Mouse (Mus musculus) hindbrain, embryonic 11.5 days (tissue): ENCODE data around the gene Scel. TPM values are rescaled to one million over a fixed set of nuclear protein-coding genes. Genes with fewer than 3 reads are reported as not detected.

Experiments used
- ATAC-seq: fragments of 200-750 bp; cut with Nextera tagmentation; 2 replicates; pipeline ENCODE4 v1.8.0; 2017; ENCODE audit warnings: mild to moderate bottlenecking, moderate TSS enrichment, moderate library complexity; ENCODE audit not compliant: low FRiP score
- DNase-seq: peaks from one replicate; pipeline ENCODE4 v3.0.0-alpha.2; 2015; ENCODE audit warnings: low spot score
- H3K27ac ChIP-seq: fragments of 300-500 bp; sonication (generic); 2 replicates; pipeline ENCODE4 v1.5.1; 2014; ENCODE audit warnings: mild to moderate bottlenecking, low read depth, low read length
- H3K27me3 ChIP-seq: fragments of 300-500 bp; sonication (generic); 2 replicates; pipeline ENCODE4 v1.6.1; 2014; ENCODE audit warnings: mild to moderate bottlenecking, low read length, moderate library complexity, mixed read lengths; ENCODE audit not compliant: control insufficient read depth, insufficient read depth
- H3K36me3 ChIP-seq: fragments of 300-500 bp; sonication (generic); 2 replicates; pipeline ENCODE4 v1.6.1; 2014; ENCODE audit warnings: mild to moderate bottlenecking, low read length, moderate library complexity, mixed read lengths; ENCODE audit not compliant: control insufficient read depth, insufficient read depth
- H3K4me1 ChIP-seq: fragments of 300-500 bp; sonication (generic); replicated peaks from 2 replicates; pipeline ENCODE4 v1.6.1; 2014; ENCODE audit warnings: low read length, mixed read lengths; ENCODE audit not compliant: control insufficient read depth, insufficient read depth
- H3K4me2 ChIP-seq: fragments of 300-500 bp; sonication (generic); replicated peaks from 2 replicates; pipeline ENCODE4 v1.6.1; 2014; ENCODE audit warnings: mild to moderate bottlenecking, low read depth, low read length
- H3K4me3 ChIP-seq: fragments of 300-500 bp; sonication (generic); 2 replicates; pipeline ENCODE4 v1.5.1; 2014; ENCODE audit warnings: low read depth, low read length
- H3K9ac ChIP-seq: fragments of 300-500 bp; sonication (generic); 2 replicates; pipeline ENCODE4 v1.6.1; 2014; ENCODE audit warnings: low read depth, low read length
- H3K9me3 ChIP-seq: fragments of 300-500 bp; sonication (generic); 2 replicates; pipeline ENCODE4 v1.6.1; 2016; ENCODE audit warnings: low read length; ENCODE audit not compliant: control insufficient read depth
- WGBS: fragments of 180-500 bp; shearing (Covaris S2); extraction: QIAGEN DNeasy Blood & Tissue Kit; methylation state at CpG from one replicate; pipeline ENCODE4 v1.1.7; 2014; 5-methylcytosine and 5-hydroxymethylcytosine counted together
- polyA plus RNA-seq: library from polyadenylated mRNA; unstranded; fragments of >200 nt; fragmentation: Nextera tagmentation; extraction: Ambion mirVana; gene quantifications from 2 replicates; pipeline ENCODE4 v1.2.1, GENCODE M21; 2014

Scel gene
- polyA plus RNA-seq, 1 experiment from 2014 or later, result 0.11 TPM

DNA sequence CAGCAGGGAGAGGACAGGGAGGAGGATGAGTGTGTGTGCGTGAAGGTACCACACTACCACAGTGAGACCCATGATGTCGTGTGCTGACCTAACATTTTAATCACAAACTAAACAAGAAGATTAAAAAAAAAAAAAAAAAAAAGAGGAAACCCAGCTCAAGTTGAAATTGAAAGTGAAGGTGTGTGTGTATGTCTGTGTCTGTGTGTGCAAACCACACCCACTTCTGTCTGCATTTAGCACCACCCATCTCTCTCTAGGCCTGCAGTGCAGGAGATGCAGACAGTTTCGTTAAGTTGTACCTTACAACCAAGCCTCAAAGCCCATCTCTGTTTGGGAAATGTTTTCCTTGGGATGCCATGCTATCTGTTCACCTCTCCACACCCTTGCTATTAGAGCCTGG lies 35.9 kb upstream of the Scel start:
- ATAC-seq (no peak), DNase-seq (no peak)
- Histone ChIP-seq H3K9ac (no peak overlapping the region), H3K36me3 (no peaks in the 10 kb centered on the region), H3K9me3 (no peaks in the 10 kb centered on the region), H3K27ac (no peak overlapping the region), H3K4me2 (no peak overlapping the region), H3K27me3 (no peaks in the 10 kb centered on the region), H3K4me1 (no peaks in the 10 kb centered on the region), H3K4me3 (no peak overlapping the region)
- 86% methylated on average over 3 of the region's 3 CpGs for WGBS

- Histone ChIP-seq H3K9ac (no peak overlapping the region), H3K4me2 (no peak overlapping the region), H3K4me3 (no peak overlapping the region), H3K9me3 (no peaks in the 10 kb centered on the region), H3K4me1 (no peaks in the 10 kb centered on the region), H3K27ac (no peak overlapping the region), H3K27me3 (no peaks in the 10 kb centered on the region), H3K36me3 (no peaks in the 10 kb centered on the region)
- WGBS, result 83% methylated on average over 2 of the region's 2 CpGs
- DNase-seq, result no peak
- no peak for ATAC-seq
Observed at GRCm38 (mm10) chr14:103477959-103478358, 35.2 kb upstream of the Scel start.

DNA sequence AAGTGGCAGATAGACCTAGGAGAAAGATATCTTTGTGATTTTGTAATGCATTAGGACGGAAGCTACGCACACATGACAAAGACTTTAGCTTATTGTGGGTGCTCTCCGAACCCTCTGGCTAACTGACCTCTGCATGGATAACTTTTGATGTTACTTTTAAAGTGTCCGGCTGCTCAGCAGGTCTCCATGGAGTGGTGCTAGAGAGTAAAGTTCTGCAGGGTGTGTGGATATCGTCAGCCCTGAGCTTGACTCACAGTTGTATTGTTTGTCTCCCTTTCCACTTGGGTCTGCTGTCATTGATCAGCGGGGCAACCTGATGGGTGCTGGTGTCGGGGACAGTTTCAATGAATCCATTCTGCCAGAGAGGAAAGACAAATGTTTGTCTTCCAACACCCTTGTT lies 33.7 kb upstream of the Scel start:
- no peaks in the 10 kb centered on the region for H3K9me3 ChIP-seq
- H3K36me3 ChIP-seq, result no peaks in the 10 kb centered on the region
- no peak overlapping the region for H3K9ac ChIP-seq
- DNase-seq, result no peak
- WGBS, result 65% methylated on average over 7 of the region's 7 CpGs
- H3K4me3 ChIP-seq, result no peak overlapping the region
- no peaks in the 10 kb centered on the region for H3K27me3 ChIP-seq
- H3K27ac ChIP-seq, result no peak overlapping the region
- no peak overlapping the region for H3K4me2 ChIP-seq
- no peak for ATAC-seq
- H3K4me1 ChIP-seq, result no peaks in the 10 kb centered on the region

GRCm38 (mm10) chr14:103481514-103481913 lies 31.6 kb upstream of the Scel start:
- H3K27ac ChIP-seq, result no peak overlapping the region
- no peaks in the 10 kb centered on the region for H3K4me1 ChIP-seq
- no peaks in the 10 kb centered on the region for H3K27me3 ChIP-seq
- ATAC-seq, result no peak
- WGBS, result 90% methylated on average over 7 of the region's 7 CpGs
- H3K4me3 ChIP-seq, result no peak overlapping the region
- DNase-seq, result no peak
- H3K9me3 ChIP-seq, result no peaks in the 10 kb centered on the region
- no peaks in the 10 kb centered on the region for H3K36me3 ChIP-seq
- H3K4me2 ChIP-seq, result no peak overlapping the region
- H3K9ac ChIP-seq, result no peak overlapping the region

DNA sequence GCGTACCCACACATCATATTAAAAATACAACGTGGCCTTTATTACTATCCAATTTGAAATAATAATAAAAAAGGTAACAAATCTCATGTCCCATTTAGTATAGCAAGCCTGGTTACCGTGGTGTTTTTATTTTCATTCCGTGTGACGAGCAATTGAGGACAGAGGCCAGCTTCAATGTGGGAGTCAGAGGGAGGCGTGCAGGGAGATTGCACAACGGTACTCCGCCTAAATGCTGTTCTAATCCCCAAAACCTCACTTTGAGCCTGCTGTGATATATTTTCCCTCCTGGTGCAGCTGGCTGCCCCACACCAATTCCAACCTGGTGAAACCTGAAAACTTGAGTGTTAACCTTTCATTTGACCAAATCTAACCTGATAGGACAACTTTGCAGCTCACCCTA lies 27.5 kb upstream of the Scel start:
- Histone ChIP-seq H3K9me3 (no peaks in the 10 kb centered on the region), H3K4me2 (no peak overlapping the region), H3K27me3 (no peaks in the 10 kb centered on the region), H3K36me3 (no peaks in the 10 kb centered on the region), H3K9ac (no peak overlapping the region), H3K4me3 (no peak overlapping the region), H3K27ac (no peak overlapping the region), H3K4me1 (no peaks in the 10 kb centered on the region)
- no peak for DNase-seq
- no peak for ATAC-seq
- 90% methylated on average over 8 of the region's 8 CpGs for WGBS

DNA sequence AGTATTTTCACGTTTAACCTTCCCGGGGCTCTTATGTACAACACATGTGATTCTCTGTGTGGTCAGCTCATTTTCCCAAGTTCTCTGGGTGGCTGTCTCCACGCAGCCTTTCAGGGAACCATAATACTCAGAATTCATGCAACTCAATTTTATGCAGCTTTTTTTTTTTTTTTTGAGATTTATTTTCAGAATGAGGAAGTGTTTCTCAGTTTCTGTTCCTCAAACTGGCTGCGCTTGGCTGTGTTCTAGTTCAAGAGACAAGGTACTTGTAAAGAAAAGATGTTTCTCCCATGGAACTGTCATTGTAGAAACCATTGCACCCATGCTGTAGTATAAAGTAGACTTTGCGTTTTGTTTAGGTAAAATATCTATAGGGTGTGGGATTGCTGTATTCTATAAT lies 26.2 kb upstream of the Scel start:
- Histone ChIP-seq H3K27me3 (no peaks in the 10 kb centered on the region), H3K9ac (no peak overlapping the region), H3K4me1 (no peaks in the 10 kb centered on the region), H3K4me2 (no peak overlapping the region), H3K4me3 (no peak overlapping the region), H3K36me3 (no peaks in the 10 kb centered on the region), H3K27ac (no peak overlapping the region), H3K9me3 (no peaks in the 10 kb centered on the region)
- 92% methylated on average over 5 of the region's 5 CpGs for WGBS
- no peak for ATAC-seq
- no peak for DNase-seq

DNA sequence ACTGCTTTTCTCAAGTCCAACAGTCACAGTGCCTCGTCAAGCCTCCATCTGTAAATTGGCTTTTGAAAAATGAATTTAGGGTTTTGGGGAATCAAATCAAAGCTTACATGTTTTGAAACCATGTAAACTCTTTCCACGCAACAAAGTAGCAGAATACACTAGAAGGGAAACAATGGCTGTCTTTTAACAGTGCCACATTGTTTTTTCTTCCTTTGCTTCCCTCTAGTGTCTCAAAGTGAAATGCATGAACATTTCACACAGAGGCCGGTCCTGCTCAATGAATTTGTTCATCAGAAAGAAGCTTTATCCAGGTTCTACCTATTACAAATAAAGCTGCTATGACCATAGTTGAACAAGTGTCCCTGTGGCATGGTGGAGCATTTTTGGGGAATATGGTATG lies 24.5 kb upstream of the Scel start:
- Histone ChIP-seq H3K27ac (no peak overlapping the region), H3K4me2 (no peak overlapping the region), H3K9me3 (no peaks in the 10 kb centered on the region), H3K4me1 (no peaks in the 10 kb centered on the region), H3K4me3 (no peak overlapping the region), H3K36me3 (no peaks in the 10 kb centered on the region), H3K27me3 (no peaks in the 10 kb centered on the region), H3K9ac (no peak overlapping the region)
- WGBS, result 72% methylated on average over 3 of the region's 3 CpGs
- DNase-seq (no peak), ATAC-seq (no peak)

DNA sequence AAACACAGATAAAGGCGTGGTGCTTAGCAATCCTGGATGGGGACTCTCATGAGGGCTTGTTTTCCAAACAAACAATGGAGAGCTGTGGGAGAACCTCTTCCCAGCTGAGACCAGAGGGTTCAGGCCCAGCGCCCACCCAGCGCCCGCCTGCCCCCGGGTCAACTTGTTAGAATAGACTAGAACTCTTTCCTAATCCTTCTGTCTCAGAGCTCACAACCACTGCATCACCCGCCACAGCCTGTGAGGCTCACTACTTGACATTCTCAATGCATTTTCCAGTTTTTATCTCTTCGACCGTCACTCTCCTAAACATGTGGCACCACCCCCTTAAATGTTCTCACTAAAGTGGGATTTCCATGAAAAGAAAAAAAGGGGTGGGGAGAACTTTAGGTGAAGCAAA lies 14.9 kb upstream of the Scel start:
- no peak for ATAC-seq
- Histone ChIP-seq H3K9me3 (no peaks in the 10 kb centered on the region), H3K4me1 (no peaks in the 10 kb centered on the region), H3K36me3 (no peaks in the 10 kb centered on the region), H3K9ac (no peak overlapping the region), H3K27me3 (no peaks in the 10 kb centered on the region), H3K27ac (no peak overlapping the region), H3K4me2 (no peak overlapping the region), H3K4me3 (no peak overlapping the region)
- no peak for DNase-seq
- 66% methylated on average over 8 of the region's 8 CpGs for WGBS

DNA sequence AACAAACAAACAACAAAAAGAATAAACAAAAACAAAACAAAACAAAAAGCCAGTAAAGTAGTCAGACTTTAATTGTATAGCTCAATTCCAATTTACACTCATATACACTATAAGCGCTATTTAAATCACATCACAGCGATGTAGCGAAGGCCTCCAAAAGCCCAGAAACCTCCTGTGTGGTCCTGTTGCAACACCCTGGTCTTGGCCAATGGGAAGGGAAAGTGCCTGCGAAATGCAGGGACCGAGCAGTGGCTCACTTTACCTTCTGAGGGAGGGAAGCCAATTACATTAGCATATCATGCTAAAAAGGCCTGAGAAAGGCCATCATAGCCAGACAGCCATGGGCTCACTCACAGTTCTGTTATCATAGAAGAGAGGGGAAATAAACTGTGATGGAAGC lies 14.5 kb upstream of the Scel start:
- DNase-seq (no peak), ATAC-seq (no peak)
- Histone ChIP-seq H3K9me3 (no peaks in the 10 kb centered on the region), H3K4me2 (no peak overlapping the region), H3K27me3 (no peaks in the 10 kb centered on the region), H3K36me3 (no peaks in the 10 kb centered on the region), H3K4me1 (no peaks in the 10 kb centered on the region), H3K27ac (no peak overlapping the region), H3K9ac (no peak overlapping the region), H3K4me3 (no peak overlapping the region)
- WGBS, result 82% methylated on average over 5 of the region's 5 CpGs
